Mouse (Mus musculus): ENCODE results near the gene Hip1r.

DNA sequence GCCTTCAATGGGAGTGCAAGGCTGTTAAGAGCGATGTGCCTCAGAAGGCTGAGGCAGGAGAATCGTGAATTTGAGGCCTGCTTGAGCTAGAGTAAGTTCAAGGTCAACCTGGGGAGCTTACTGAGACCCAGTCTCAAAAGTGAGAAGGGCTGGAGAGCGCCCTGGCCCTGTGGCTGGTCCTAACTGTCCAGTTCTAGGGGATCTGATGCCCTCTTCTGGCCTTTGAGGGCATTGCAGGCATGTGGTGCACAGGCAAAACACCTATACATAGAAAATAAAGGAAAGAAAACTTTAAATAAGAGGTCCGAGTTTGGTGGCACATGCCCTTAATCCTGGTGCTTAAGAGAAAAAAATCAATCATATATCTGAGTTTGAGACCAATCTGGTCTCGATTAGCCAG lies 19.4 kb downstream of the Hip1r start:
- TF ChIP-seq POLR2A (IDR thresholded peaks at IDR 0.05; ENCODE audit: extremely low read depth, insufficient read depth, low read length) (no peak), CTCF (IDR thresholded peaks at IDR 0.05; ENCODE audit: low read depth, low read length) (peak; percentile 91)

Data from liver, adult 2 months (tissue).